In genomic region chr12:85135513-85136470, GRCm38 (mm10) we compare ENCODE assay signal across 9 mouse cellular contexts. TPM values are rescaled to one million over a fixed set of nuclear protein-coding genes. Genes with fewer than 3 reads are reported as not detected.
DNase-seq lines count a peak whose midpoint lies in the region; ATAC-seq lines count a peak whose summit lies in the region.
"Had no signal": no experiment of that assay in that cellular context is flagged by ENCODE, and none has a peak within 500 bp of the region (broad histone marks: within the 10 kb centered on the region; RNA-seq: fewer than 3 reads in every experiment).

No protein-coding gene starts in this region.

- H3K27ac ChIP-seq in hindbrain, embryonic 13.5 days, result no peak overlapping the region
- no peak overlapping the region for H3K27ac ChIP-seq in hindbrain, embryonic 11.5 days (ENCODE audit: low read depth, low read length)
- H3K27ac ChIP-seq: kidney, embryonic 15.5 days had no signal

- H3K36me3 ChIP-seq in hindbrain, embryonic 13.5 days, result peaks cover 81% of the 10 kb centered on the region
- peaks cover 7% of the 10 kb centered on the region; the same call in 1 of the 2 replicates for H3K36me3 ChIP-seq in hindbrain, embryonic 11.5 days (ENCODE audit: control insufficient read depth, insufficient read depth, low read length)

- peak; percentile 29 for DNase-seq in embryo, embryonic 11 days
- no peak for DNase-seq in embryo, embryonic 10.5 days (ENCODE audit: low spot score)
- DNase-seq in hindbrain, embryonic 11.5 days (ENCODE audit: low spot score), result no peak
- DNase-seq in testis, postnatal 10 days (ENCODE audit: low spot score), result peak; percentile 46
- no peak for DNase-seq in testis, postnatal 14 days (ENCODE audit: low spot score)
- DNase-seq in spleen, postnatal 4 days (ENCODE audit: low spot score in 2 of 2), result no peak
- DNase-seq in layer of hippocampus, postnatal 36 days, result no peak

- no peak overlapping the region for H3K9ac ChIP-seq in hindbrain, embryonic 13.5 days
- no peak overlapping the region for H3K9ac ChIP-seq in hindbrain, embryonic 11.5 days (ENCODE audit: low read depth, low read length)
- H3K9ac ChIP-seq: kidney, embryonic 15.5 days had no signal

- 82% methylated on average over 19 of the region's 19 CpGs for WGBS in hindbrain, embryonic 13.5 days
- 82% methylated on average over 19 of the region's 19 CpGs for WGBS in hindbrain, embryonic 11.5 days

- no peaks in the 10 kb centered on the region for H3K9me3 ChIP-seq in hindbrain, embryonic 13.5 days
- no peaks in the 10 kb centered on the region for H3K9me3 ChIP-seq in hindbrain, embryonic 11.5 days (ENCODE audit: control insufficient read depth, low read length)
- H3K9me3 ChIP-seq: kidney, embryonic 15.5 days had no signal

- no peak overlapping the region for H3K4me2 ChIP-seq in hindbrain, embryonic 13.5 days
- no peak overlapping the region for H3K4me2 ChIP-seq in hindbrain, embryonic 11.5 days (replicated peaks; ENCODE audit: low read depth, low read length)
- H3K4me2 ChIP-seq: kidney, embryonic 15.5 days had no signal

- ATAC-seq in hindbrain, embryonic 13.5 days (ENCODE audit: low FRiP score), result peak; percentile 2; the same call in 1 of the 2 replicates
- ATAC-seq in hindbrain, embryonic 11.5 days (ENCODE audit: low FRiP score), result no peak

- H3K27me3 ChIP-seq in hindbrain, embryonic 13.5 days, result peaks cover 9% of the 10 kb centered on the region
- H3K27me3 ChIP-seq in hindbrain, embryonic 11.5 days (ENCODE audit: control insufficient read depth, insufficient read depth, low read length), result no peaks in the 10 kb centered on the region
- H3K27me3 ChIP-seq: kidney, embryonic 15.5 days had no signal

- H3K4me1 ChIP-seq in hindbrain, embryonic 13.5 days (replicated peaks), result no peaks in the 10 kb centered on the region; the same call in 1 of the 2 replicates
- no peaks in the 10 kb centered on the region for H3K4me1 ChIP-seq in hindbrain, embryonic 11.5 days (replicated peaks; ENCODE audit: control insufficient read depth, insufficient read depth, low read length)

- no peak overlapping the region for H3K4me3 ChIP-seq in hindbrain, embryonic 13.5 days
- H3K4me3 ChIP-seq in hindbrain, embryonic 11.5 days (ENCODE audit: low read depth, low read length), result no peak overlapping the region
- H3K4me3 ChIP-seq: kidney, embryonic 15.5 days had no signal

RNA-seq across cellular contexts. Expression of gene Rps6kl1, which starts 15.3 kb away (rescaled TPM):
- 23.3 and 24.1 TPM in 2 replicates for polyA plus RNA-seq in hindbrain, embryonic 13.5 days (2015; fragmentation: Nextera tagmentation; extraction: Ambion mirVana)
- polyA plus RNA-seq in hindbrain, embryonic 11.5 days (2014; fragmentation: Nextera tagmentation; extraction: Ambion mirVana), result 2.3 and 2.6 TPM in 2 replicates
- 10 to 100 TPM; 39.9 to 40.2 TPM for total RNA-seq in layer of hippocampus, postnatal 36 days (2021)

RNA-seq across cellular contexts. Expression of gene Dlst, which starts 25.2 kb away (rescaled TPM):
- polyA plus RNA-seq in hindbrain, embryonic 13.5 days (2015; fragmentation: Nextera tagmentation; extraction: Ambion mirVana), result 103 and 107 TPM in 2 replicates
- 98.7 and 101 TPM in 2 replicates for polyA plus RNA-seq in hindbrain, embryonic 11.5 days (2014; fragmentation: Nextera tagmentation; extraction: Ambion mirVana)
- 100 to 1,000 TPM; 145 to 152 TPM for total RNA-seq in layer of hippocampus, postnatal 36 days (2021)

RNA-seq across cellular contexts. Expression of gene Prox2, which starts 25.2 kb away (rescaled TPM):
- 2.0 and 2.2 TPM in 2 replicates for polyA plus RNA-seq in hindbrain, embryonic 13.5 days (2015; fragmentation: Nextera tagmentation; extraction: Ambion mirVana)
- 2.4 and 4.1 TPM in 2 replicates for polyA plus RNA-seq in hindbrain, embryonic 11.5 days (2014; fragmentation: Nextera tagmentation; extraction: Ambion mirVana)
- total RNA-seq in layer of hippocampus, postnatal 36 days (2021), result 1 to 10 TPM; 1.7 to 2.0 TPM

RNA-seq across cellular contexts. Expression of gene Pgf, which starts 41.8 kb away (rescaled TPM):
- polyA plus RNA-seq in hindbrain, embryonic 13.5 days (2015; fragmentation: Nextera tagmentation; extraction: Ambion mirVana), result 7.5 and 9.4 TPM in 2 replicates
- 5.4 and 7.8 TPM in 2 replicates for polyA plus RNA-seq in hindbrain, embryonic 11.5 days (2014; fragmentation: Nextera tagmentation; extraction: Ambion mirVana)
- 1 to 10 TPM; 4.2 to 4.5 TPM for total RNA-seq in layer of hippocampus, postnatal 36 days (2021)

Comparison
In these comparisons a context has a peak if more than half of its experiments do, and no peak if none do; other contexts are left out.
1. DNase-seq: peak in embryo, embryonic 11 days (single experiment) and testis, postnatal 10 days (single experiment); none in embryo, embryonic 10.5 days (single experiment), hindbrain, embryonic 11.5 days (single experiment), testis, postnatal 14 days (single experiment), spleen, postnatal 4 days (0 of 2) and layer of hippocampus, postnatal 36 days (0 of 2).